Mouse (Mus musculus) kidney, postnatal 25 days (tissue): ENCODE measurements around the gene Prkrip1.

Experiments
- DNase-seq, 2 experiments: peaks; one replicate each; pipeline ENCODE4 v3.0.0; 2021; ENCODE audit warnings: mixed read lengths in 2 of 2

The Prkrip1 gene

GRCm38 (mm10) chr5:136198474-136199391 is at the start of gene Prkrip1:
Prkrip1 (minus strand) TSS chr5:136198963.
- peak; percentile 93 to 95 for DNase-seq

- DNase-seq, result no peak
These were observed 49.7 kb upstream of the Prkrip1 start for GRCm38 (mm10) chr5:136248441-136248840.

- DNase-seq, result no peak
These were observed 47.7 kb upstream of the Prkrip1 start, which contains the start of gene Sh2b2 for GRCm38 (mm10) chr5:136246452-136246838. Sh2b2 (minus strand) TSS chr5:136246556.

GRCm38 (mm10) chr5:136245541-136246451 is 47.0 kb upstream of the Prkrip1 start:
- DNase-seq, result no peak

- DNase-seq, result peak; percentile 84 to 89
These were observed 46.2 kb upstream of the Prkrip1 start for GRCm38 (mm10) chr5:136244762-136245540.

GRCm38 (mm10) chr5:136243851-136244761 is 45.3 kb upstream of the Prkrip1 start:
- DNase-seq, result peak in 1 of 2 experiments; percentile 47

- DNase-seq, result no peak
These were observed 42.4 kb upstream of the Prkrip1 start for GRCm38 (mm10) chr5:136241161-136241560.

GRCm38 (mm10) chr5:136240381-136240780 is 41.6 kb upstream of the Prkrip1 start:
- DNase-seq, result no peak

- peak in 1 of 2 experiments; percentile 19 for DNase-seq
These were observed 38.8 kb upstream of the Prkrip1 start for GRCm38 (mm10) chr5:136237607-136238006.

- DNase-seq, result no peak
These were observed 37.8 kb upstream of the Prkrip1 start for GRCm38 (mm10) chr5:136236611-136237010.

- no peak for DNase-seq
These were observed 31.7 kb upstream of the Prkrip1 start for GRCm38 (mm10) chr5:136230348-136231035.

GRCm38 (mm10) chr5:136226246-136226876 is 27.6 kb upstream of the Prkrip1 start:
- DNase-seq, result no peak

- no peak for DNase-seq
These were observed 19.8 kb upstream of the Prkrip1 start for GRCm38 (mm10) chr5:136218585-136218984.

GRCm38 (mm10) chr5:136217932-136218381 is 19.2 kb upstream of the Prkrip1 start:
- no peak for DNase-seq

GRCm38 (mm10) chr5:136217004-136217665 is 18.4 kb upstream of the Prkrip1 start:
- no peak for DNase-seq

GRCm38 (mm10) chr5:136215958-136216357 is 17.2 kb upstream of the Prkrip1 start:
- DNase-seq, result peak in 1 of 2 experiments; percentile 16

- DNase-seq, result no peak
These were observed 16.4 kb upstream of the Prkrip1 start for GRCm38 (mm10) chr5:136215211-136215610.

GRCm38 (mm10) chr5:136213716-136214115 is 15.0 kb upstream of the Prkrip1 start:
- no peak for DNase-seq

GRCm38 (mm10) chr5:136212716-136213115 is 14.0 kb upstream of the Prkrip1 start:
- no peak for DNase-seq
